Mouse (Mus musculus): ENCODE results near the gene Gm19345. TPM values are rescaled to one million over a fixed set of nuclear protein-coding genes. Genes with fewer than 3 reads are reported as not detected.

Gene Gm19345
- not detected in 3 replicates for total RNA-seq (2017)

GRCm38 (mm10) chr7:19851858-19852570 lies at the start of gene Gm19345:
Gene Gm19345, plus strand, starts transcription at chr7:19852003.
- ATAC-seq (replicated peaks; ENCODE audit: insufficient number of reproducible peaks, low FRiP score, low TSS enrichment, poor library complexity, severe bottlenecking), result no peak

GRCm38 (mm10) chr7:19802995-19803394 lies 48.8 kb upstream of the Gm19345 start:
- peak; percentile 74; the same call in 1 of the 2 replicates for ATAC-seq (replicated peaks; ENCODE audit: insufficient number of reproducible peaks, low FRiP score, low TSS enrichment, poor library complexity, severe bottlenecking)

GRCm38 (mm10) chr7:19806356-19806969 lies 45.3 kb upstream of the Gm19345 start:
- no peak for ATAC-seq (replicated peaks; ENCODE audit: insufficient number of reproducible peaks, low FRiP score, low TSS enrichment, poor library complexity, severe bottlenecking)

- no peak for ATAC-seq (replicated peaks; ENCODE audit: insufficient number of reproducible peaks, low FRiP score, low TSS enrichment, poor library complexity, severe bottlenecking)
Observed at GRCm38 (mm10) chr7:19809369-19809768, 42.4 kb upstream of the Gm19345 start.

GRCm38 (mm10) chr7:19811114-19811513 lies 40.7 kb upstream of the Gm19345 start:
- ATAC-seq (replicated peaks; ENCODE audit: insufficient number of reproducible peaks, low FRiP score, low TSS enrichment, poor library complexity, severe bottlenecking), result no peak

- ATAC-seq (replicated peaks; ENCODE audit: insufficient number of reproducible peaks, low FRiP score, low TSS enrichment, poor library complexity, severe bottlenecking), result no peak
Observed at GRCm38 (mm10) chr7:19813161-19813560, 38.6 kb upstream of the Gm19345 start.

- ATAC-seq (replicated peaks; ENCODE audit: insufficient number of reproducible peaks, low FRiP score, low TSS enrichment, poor library complexity, severe bottlenecking), result no peak
Observed at GRCm38 (mm10) chr7:19813579-19814122, 38.2 kb upstream of the Gm19345 start.

GRCm38 (mm10) chr7:19815296-19816223 lies 36.2 kb upstream of the Gm19345 start:
- no peak for ATAC-seq (replicated peaks; ENCODE audit: insufficient number of reproducible peaks, low FRiP score, low TSS enrichment, poor library complexity, severe bottlenecking)

- peak; percentile 60 for ATAC-seq (replicated peaks; ENCODE audit: insufficient number of reproducible peaks, low FRiP score, low TSS enrichment, poor library complexity, severe bottlenecking)
Observed at GRCm38 (mm10) chr7:19816224-19816771, 35.5 kb upstream of the Gm19345 start.

GRCm38 (mm10) chr7:19817382-19818105 lies 34.3 kb upstream of the Gm19345 start:
- ATAC-seq (replicated peaks; ENCODE audit: insufficient number of reproducible peaks, low FRiP score, low TSS enrichment, poor library complexity, severe bottlenecking), result peak; percentile 83

GRCm38 (mm10) chr7:19818440-19818839 lies 33.4 kb upstream of the Gm19345 start:
- ATAC-seq (replicated peaks; ENCODE audit: insufficient number of reproducible peaks, low FRiP score, low TSS enrichment, poor library complexity, severe bottlenecking), result no peak

GRCm38 (mm10) chr7:19818875-19819274 lies 32.9 kb upstream of the Gm19345 start:
- ATAC-seq (replicated peaks; ENCODE audit: insufficient number of reproducible peaks, low FRiP score, low TSS enrichment, poor library complexity, severe bottlenecking), result no peak

GRCm38 (mm10) chr7:19820347-19821048 lies 31.3 kb upstream of the Gm19345 start:
- ATAC-seq (replicated peaks; ENCODE audit: insufficient number of reproducible peaks, low FRiP score, low TSS enrichment, poor library complexity, severe bottlenecking), result no peak

- ATAC-seq (replicated peaks; ENCODE audit: insufficient number of reproducible peaks, low FRiP score, low TSS enrichment, poor library complexity, severe bottlenecking), result no peak
Observed at GRCm38 (mm10) chr7:19821633-19822032, 30.2 kb upstream of the Gm19345 start.

GRCm38 (mm10) chr7:19822193-19822592 lies 29.6 kb upstream of the Gm19345 start:
- ATAC-seq (replicated peaks; ENCODE audit: insufficient number of reproducible peaks, low FRiP score, low TSS enrichment, poor library complexity, severe bottlenecking), result no peak

GRCm38 (mm10) chr7:19822604-19823058 lies 29.2 kb upstream of the Gm19345 start, which contains the start of gene Bcl3:
Gene Bcl3, minus strand, starts transcription at chr7:19822770.
- peak; percentile 23 for ATAC-seq (replicated peaks; ENCODE audit: insufficient number of reproducible peaks, low FRiP score, low TSS enrichment, poor library complexity, severe bottlenecking)

Measured in monocyte, adult 5-6 weeks (primary cell).